15 mouse cellular contexts compared by ENCODE assay signal in the genomic region with DNA sequence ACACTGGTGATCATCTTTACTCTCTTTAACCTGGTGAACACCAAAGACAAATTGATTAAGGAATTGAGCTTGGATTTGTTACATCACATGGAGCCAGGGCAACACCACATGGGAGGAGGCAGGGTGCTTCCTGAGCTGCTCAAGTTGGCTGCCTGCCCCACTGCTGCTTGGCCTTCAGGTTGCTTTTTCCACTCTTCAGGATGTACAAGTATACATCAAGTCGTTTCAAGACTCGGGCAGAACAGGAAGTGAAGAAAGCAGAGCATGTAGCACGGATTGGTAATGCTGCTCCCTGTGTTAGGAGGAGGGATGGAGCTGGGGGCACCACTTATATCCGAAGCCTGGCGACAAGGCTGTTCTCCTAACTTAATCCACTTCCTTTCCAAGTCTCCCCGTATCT. TPM values are rescaled to one million over a fixed set of nuclear protein-coding genes. Genes with fewer than 3 reads are reported as not detected.
DNase-seq lines count a peak whose midpoint lies in the region.
"Had no signal": no experiment of that assay in that cellular context is flagged by ENCODE, and none has a peak within 500 bp of the region (broad histone marks: within the 10 kb centered on the region; RNA-seq: fewer than 3 reads in every experiment).

No protein-coding gene starts in this region.

- peak; percentile 45 for DNase-seq in adrenal gland, postnatal 25 days
- DNase-seq in adrenal gland, adult 18-20 months (ENCODE audit: low spot score in 2 of 2): no peak
- DNase-seq in kidney, postnatal 14 days: peak; percentile 49
- no peak for DNase-seq in kidney, adult 11 months
- peak; percentile 46 to 68 for DNase-seq in kidney, postnatal 36 days
- peak; percentile 58 for DNase-seq in lung, postnatal 36 days
- no peak for DNase-seq in testis, postnatal 10 days (ENCODE audit: low spot score)
- DNase-seq: cerebellum, adult 2 months; cerebellum, postnatal 36 days; gastrocnemius, adult 2 months; heart, postnatal 4 days; layer of hippocampus, adult 9-11 months; liver, postnatal 0 days; retina, postnatal 1 day; thymus, adult 2 months had no signal

RNA-seq across cellular contexts. Expression of a gene that starts 28.2 kb away (rescaled TPM):
- total RNA-seq in adrenal gland, postnatal 25 days (2021): 62.3 and 69.5 TPM in 2 replicates
- total RNA-seq in adrenal gland, adult 18-20 months (2021): 10 to 100 TPM; 31.5 to 39.8 TPM

Comparison
In these comparisons a context has a peak if more than half of its experiments do, and no peak if none do; other contexts are left out.
1. DNase-seq: peak in adrenal gland, postnatal 25 days (single experiment), kidney, postnatal 14 days (single experiment), kidney, postnatal 36 days (2 of 2) and lung, postnatal 36 days (single experiment); none in adrenal gland, adult 18-20 months (0 of 2), kidney, adult 11 months (single experiment) and testis, postnatal 10 days (single experiment).